Mouse (Mus musculus) spleen, adult 2 months (tissue): ENCODE data around the gene Rasgrf2.

Experiments
- CTCF ChIP-seq: fragments of 200-500 bp; IDR thresholded peaks from 2 replicates; pipeline ENCODE4 v1.5.1; 2011; ENCODE audit warnings: mild to moderate bottlenecking, inconsistent platforms; ENCODE audit not compliant: insufficient read depth, insufficient read length, insufficient replicate concordance; ENCODE audit errors: extremely low read depth
- POLR2A ChIP-seq: fragments of 200-500 bp; IDR thresholded peaks from 2 replicates; pipeline ENCODE4 v1.6.1; 2011; ENCODE audit warnings: low read depth, low read length, inconsistent platforms

DNA sequence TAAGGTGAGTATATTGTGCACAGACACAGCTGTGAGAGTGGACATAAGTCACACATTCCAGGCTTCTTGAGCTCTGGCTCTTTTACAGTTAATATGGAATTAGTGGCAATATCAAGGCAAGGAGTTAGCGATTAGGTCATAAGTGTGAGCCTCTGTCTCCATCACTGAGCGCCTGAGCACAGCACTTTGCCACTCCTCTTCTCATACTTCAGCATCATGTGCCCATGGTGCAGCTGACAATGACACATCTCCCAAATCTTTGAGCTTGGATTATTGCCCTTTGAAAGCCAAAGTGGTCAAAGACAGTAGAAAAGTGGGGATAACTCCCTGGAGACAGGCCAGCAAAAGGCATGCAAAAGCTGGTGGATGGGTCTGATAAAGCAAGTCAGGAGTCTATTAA lies 175.8 kb downstream of the Rasgrf2 start:
- TF ChIP-seq POLR2A (no peak), CTCF (no peak)
